Mouse (Mus musculus): ENCODE data around the gene Nxt2. TPM values are rescaled to one million over a fixed set of nuclear protein-coding genes. Genes with fewer than 3 reads are reported as not detected.

Nxt2 gene
- 10 to 100 TPM; 29.1 to 29.8 TPM for total RNA-seq (2021)
- long read RNA-seq, experiment 1, transcript Nxt2-203 (4 exons, 2,484 nt), result major isoform, 50 of 64 reads
- long read RNA-seq, experiment 1, transcript Nxt2-202 (4 exons, 2,538 nt), result minor isoform, 8 of 64 reads
- long read RNA-seq, experiment 1, partial matches to known transcripts, result 0 of 64 reads
- long read RNA-seq, experiment 1, other reads (novel, unspliced or antisense), result 2 of 64 reads
- long read RNA-seq, experiment 2, transcript Nxt2-203 (4 exons, 2,484 nt), result major isoform, 30 of 35 reads
- long read RNA-seq, experiment 2, partial matches to known transcripts, result 0 of 35 reads
- long read RNA-seq, experiment 2, other reads (novel, unspliced or antisense), result 3 of 35 reads

DNA sequence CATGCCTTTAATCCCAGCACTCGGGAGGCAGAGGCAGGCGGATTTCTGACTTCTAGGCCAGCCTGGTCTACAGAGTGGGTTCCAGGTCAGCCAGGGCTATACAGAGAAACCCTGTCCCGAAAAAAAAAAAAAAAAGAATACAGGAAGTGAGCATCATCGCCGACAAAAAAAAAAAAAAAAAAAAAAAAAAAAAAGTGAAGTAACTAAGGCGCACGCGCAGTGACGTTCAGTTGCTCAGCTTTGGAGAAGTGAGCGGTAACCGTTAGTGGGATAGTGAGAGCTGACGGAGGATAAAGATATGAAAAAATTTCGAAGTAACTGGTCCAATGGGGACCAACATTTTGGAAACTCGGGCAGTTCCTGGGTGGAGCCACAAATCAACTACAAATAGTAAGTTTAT lies at the start of gene Nxt2:
TSS of gene Nxt2 (plus strand) at position 229 of the 400 bp plus-strand sequence.
- DNase-seq (ENCODE audit: extremely low spot score in 1 of 2, low spot score in 2 of 2), result no peak
- intact Hi-C loops (cut with DNase I), result loop anchor here (5.0 kb wide), 1 partner anchor 86 kb away; no protein-coding TSS in a partner anchor
- TF ChIP-seq CTCF (IDR thresholded peaks at IDR 0.05), result no peak
- Histone ChIP-seq H3K4me3 (peak within 1 kb of the TSS; percentile 48; the same call in 1 of the 2 replicates), H3K27ac (no peak within 1 kb of the TSS)

DNA sequence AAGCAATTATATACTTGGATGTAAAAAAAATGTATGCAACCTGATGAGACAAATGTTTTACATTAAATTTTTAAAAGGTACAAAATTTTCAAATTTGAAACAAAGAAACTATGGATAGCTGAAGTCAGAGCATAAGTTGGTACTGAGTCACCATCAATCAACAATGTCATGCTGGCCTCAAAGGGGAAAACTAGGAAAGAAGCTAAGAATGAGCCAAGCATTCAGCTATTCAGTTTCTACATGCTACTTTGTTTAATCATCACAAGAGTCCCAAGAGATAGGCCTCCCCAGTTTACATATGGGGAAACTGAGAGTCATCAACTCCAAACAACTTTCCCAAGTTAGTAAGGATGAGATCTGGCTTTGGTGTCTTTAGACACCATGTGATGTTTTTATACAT lies 49.6 kb upstream of the Nxt2 start:
- no peak for DNase-seq (ENCODE audit: extremely low spot score in 1 of 2, low spot score in 2 of 2)
- no peak overlapping the region for H3K4me3 ChIP-seq
- TF ChIP-seq CTCF (IDR thresholded peaks at IDR 0.05), result no peak
- intact Hi-C loops (cut with DNase I), result no loop called here
- H3K27ac ChIP-seq, result no peak overlapping the region

DNA sequence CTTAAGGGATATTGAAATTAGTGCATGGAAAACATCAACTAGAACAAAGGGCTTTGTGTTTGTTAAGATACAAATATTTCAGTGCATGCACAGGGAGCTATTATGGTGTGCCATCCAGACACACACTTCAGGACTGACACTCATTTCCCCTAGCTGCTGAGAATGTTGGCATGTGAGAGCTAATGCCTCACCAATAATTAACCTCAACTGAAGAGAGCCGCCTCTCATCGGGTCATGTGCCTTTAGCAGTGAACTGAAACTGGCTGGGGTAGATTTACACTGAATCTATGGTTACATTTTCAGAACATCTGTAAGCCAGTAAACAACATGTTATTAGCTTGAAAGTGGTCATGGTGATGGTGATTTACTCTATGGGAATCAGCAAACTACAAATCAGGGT lies 44.5 kb upstream of the Nxt2 start:
- no peak overlapping the region for H3K4me3 ChIP-seq
- no peak overlapping the region for H3K27ac ChIP-seq
- TF ChIP-seq CTCF (IDR thresholded peaks at IDR 0.05), result no peak
- DNase-seq (ENCODE audit: extremely low spot score in 1 of 2, low spot score in 2 of 2), result no peak
- intact Hi-C loops (cut with DNase I), result loop anchor here (10.0 kb wide), 1 partner anchor 967 kb away; no protein-coding TSS in a partner anchor

DNA sequence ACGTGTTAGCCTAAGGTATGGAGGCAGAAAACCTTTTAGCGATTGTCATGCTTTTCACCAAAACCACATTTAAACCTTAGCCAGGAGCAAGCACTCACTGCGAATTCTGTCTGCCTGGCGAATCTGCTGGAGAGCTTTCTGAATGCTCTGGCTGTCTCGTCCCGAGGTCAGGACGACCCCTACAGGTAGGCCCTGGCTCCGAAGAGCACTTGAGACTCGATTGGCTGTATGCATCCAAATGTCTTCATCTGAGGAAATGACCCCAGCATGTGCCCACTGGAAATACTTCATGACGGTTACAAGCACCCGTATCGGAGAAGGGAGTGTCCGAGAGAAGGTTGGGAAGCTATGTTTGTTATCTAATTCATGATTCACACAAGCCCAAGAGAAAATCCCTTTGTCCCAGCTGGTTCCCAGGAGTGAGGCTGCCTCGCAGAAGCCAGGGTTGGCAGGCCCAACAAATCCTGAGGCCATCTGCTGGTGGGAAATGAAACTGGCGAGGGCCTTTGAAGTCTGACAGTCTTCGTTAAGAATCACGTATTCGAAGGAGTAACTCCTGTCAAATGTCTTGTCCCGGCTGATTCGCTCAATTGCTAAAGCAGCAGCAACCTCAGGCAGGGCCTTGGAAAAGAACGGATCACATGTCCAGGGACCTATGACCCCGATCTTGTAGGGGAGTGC lies 37.4 kb upstream of the Nxt2 start:
- intact Hi-C loops (cut with DNase I), result loop anchor here (10.0 kb wide), 1 partner anchor 974 kb away; no protein-coding TSS in a partner anchor
- DNase-seq (ENCODE audit: extremely low spot score in 1 of 2, low spot score in 2 of 2), result peak; percentile 22 to 29

DNA sequence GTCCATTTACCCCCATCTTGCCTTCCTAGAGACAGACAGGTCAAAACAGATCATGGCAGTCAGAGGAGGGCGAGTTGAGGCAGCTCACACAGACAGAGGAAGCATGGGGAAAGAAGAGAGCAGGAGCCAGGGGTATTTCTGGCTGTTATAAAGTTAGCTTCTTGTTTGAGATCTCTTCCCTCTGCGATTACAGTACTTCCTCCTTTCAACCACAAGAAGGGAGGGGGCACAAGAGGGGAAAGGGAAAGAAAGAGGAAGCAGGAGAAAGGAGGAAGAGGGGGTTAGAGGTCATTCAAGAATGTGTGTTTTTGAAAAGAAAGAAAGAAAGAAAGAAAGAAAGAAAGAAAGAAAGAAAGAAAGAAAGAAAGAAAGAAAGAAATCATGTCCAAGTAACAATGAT lies 36.2 kb upstream of the Nxt2 start:
- DNase-seq (ENCODE audit: extremely low spot score in 1 of 2, low spot score in 2 of 2), result no peak

More for the DNA sequence above, 37.4 kb upstream of the Nxt2 start:
- Histone ChIP-seq H3K4me3 (no peak overlapping the region), H3K27ac (no peak overlapping the region)
- TF ChIP-seq CTCF (IDR thresholded peaks at IDR 0.05), result peak; percentile 61

DNA sequence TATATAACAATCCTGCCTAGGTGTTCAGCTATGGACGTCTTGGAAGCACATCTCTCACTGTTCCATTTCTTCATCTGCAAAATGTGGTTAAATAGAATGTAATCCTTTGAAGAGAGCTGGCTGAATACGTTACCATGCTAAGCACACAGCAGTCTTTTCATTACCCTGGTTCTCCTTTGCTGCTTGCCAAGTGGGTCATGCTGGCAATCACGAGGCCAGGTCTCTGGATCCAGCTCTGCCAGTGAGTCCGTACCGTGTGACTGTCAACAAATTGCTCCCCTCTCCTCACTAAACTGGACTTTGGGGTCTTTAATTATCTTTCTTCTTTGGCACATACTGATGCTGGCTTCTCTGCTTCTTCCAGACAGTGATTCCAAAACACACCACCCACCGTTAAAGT lies 32.1 kb upstream of the Nxt2 start:
- Histone ChIP-seq H3K27ac (no peak overlapping the region), H3K4me3 (no peak overlapping the region)
- no peak for TF ChIP-seq CTCF (IDR thresholded peaks at IDR 0.05)
- intact Hi-C loops (cut with DNase I), result no loop called here
- DNase-seq (ENCODE audit: extremely low spot score in 1 of 2, low spot score in 2 of 2), result peak in 1 of 2 experiments; percentile 10

More for the DNA sequence above, 36.2 kb upstream of the Nxt2 start:
- intact Hi-C loops (cut with DNase I), result no loop called here
- H3K27ac ChIP-seq, result no peak overlapping the region
- no peak overlapping the region for H3K4me3 ChIP-seq
- TF ChIP-seq CTCF (IDR thresholded peaks at IDR 0.05), result no peak

DNA sequence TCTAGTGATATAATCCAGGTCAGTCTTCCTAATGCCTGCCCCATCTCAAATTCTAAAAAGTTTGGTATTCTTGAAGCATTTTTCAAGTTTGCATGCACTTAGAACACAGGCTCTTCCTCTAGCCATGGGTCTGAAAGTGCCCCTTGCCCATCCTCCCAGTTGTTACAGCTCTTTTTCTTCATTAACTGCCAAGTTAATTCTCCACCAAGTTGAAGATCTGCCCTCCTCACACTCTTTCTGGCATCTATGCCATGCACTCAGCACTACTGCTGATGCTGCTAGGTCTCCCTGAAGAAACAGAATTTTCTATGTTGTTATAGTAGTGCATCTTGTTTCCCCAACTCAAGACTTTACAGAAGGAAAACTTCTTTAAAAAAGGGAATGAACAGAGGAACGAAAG lies 31.0 kb upstream of the Nxt2 start:
- no peak for DNase-seq (ENCODE audit: extremely low spot score in 1 of 2, low spot score in 2 of 2)
- intact Hi-C loops (cut with DNase I), result no loop called here
- TF ChIP-seq CTCF (IDR thresholded peaks at IDR 0.05), result no peak
- Histone ChIP-seq H3K27ac (no peak overlapping the region), H3K4me3 (no peak overlapping the region)

DNA sequence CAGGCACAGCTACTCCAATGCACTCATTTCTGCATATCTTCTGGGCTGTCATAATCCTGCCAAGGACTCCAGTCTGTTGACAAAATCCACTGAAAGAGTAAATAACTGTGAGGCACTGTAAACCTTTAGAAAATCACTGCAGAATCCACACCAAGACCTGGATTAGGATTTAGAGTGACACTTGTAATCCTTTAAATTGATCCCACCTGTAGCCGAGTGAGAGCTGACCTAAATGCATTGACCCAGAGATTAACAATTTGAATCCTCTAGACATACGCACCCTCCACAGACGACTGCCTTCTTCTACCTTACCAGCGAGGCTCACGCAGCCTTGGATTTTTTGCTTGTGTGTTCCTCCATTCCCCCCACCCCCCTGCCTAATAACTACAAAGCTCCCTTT lies 29.7 kb upstream of the Nxt2 start, which contains the start of gene Gucy2f:
TSS of gene Gucy2f (minus strand) at position 101 of the 400 bp plus-strand sequence.
- no peak for TF ChIP-seq CTCF (IDR thresholded peaks at IDR 0.05)
- Histone ChIP-seq H3K27ac (no peak within 1 kb of the TSS), H3K4me3 (no peak within 1 kb of the TSS)
- intact Hi-C loops (cut with DNase I), result no loop called here
- no peak for DNase-seq (ENCODE audit: extremely low spot score in 1 of 2, low spot score in 2 of 2)

DNA sequence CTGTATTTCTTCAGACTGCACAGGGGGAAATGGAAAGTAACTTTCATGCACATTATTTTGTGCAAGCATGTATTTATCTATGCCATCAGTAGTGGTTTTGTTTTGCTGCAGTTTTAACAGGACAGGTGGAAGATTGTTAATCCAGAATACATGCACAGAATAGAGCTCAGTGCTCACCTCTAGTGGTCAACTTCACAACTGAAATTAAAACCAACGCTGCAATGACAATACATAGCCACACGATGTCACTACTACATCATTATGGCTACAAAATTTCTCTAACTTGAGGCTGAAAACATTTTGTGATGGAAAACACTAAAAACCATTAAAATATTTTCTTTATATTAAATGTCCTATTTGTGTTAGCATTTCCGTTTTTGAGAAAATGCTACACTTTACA lies 26.3 kb upstream of the Nxt2 start:
- peak; percentile 98 for TF ChIP-seq CTCF (IDR thresholded peaks at IDR 0.05)
- peak; percentile 28 to 31 for DNase-seq (ENCODE audit: extremely low spot score in 1 of 2, low spot score in 2 of 2)
- intact Hi-C loops (cut with DNase I), result loop anchor here (1.0 to 10.0 kb wide), 2 partner anchors 114 to 605 kb away; no protein-coding TSS in a partner anchor
- Histone ChIP-seq H3K27ac (no peak overlapping the region), H3K4me3 (no peak overlapping the region)

DNA sequence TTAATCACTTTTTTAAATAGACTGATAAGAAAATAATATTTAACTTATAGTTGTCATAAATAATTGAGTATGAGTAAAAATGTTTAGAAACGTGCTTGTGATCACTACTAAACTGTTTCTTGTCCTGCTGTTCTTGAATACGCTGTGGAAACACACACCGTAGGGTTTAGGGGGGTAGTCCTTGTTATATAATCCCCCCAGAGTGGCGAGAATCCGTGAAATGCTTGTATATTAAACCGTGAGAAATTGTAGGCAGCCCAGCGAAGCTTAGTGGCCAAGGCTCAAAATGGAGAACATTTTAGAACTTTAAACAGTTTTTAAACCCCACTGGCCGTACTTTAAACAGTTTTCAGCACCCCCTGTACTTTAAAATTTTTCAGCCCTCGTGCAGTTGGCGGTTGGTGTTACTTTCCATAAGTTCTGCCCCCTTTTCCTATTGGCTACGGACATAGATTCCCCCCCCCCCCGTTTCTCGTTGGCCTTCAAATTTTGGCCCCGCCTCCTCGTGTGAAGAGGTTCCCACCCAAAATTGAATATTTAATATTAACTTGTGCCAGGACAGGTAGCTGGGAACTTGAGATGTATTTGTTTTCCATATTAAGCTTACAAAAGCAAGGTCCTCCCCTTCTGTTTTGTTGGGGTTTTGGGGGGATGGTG lies 956 bp downstream of the Nxt2 start:
- Histone ChIP-seq H3K27ac (peak overlapping the region; percentile 80; the same call in 1 of the 2 replicates), H3K4me3 (peak overlapping the region; percentile 48)
- no peak for DNase-seq (ENCODE audit: extremely low spot score in 1 of 2, low spot score in 2 of 2)
- intact Hi-C loops (cut with DNase I), result loop anchor here (5.0 kb wide), 1 partner anchor 85 kb away; no protein-coding TSS in a partner anchor
- TF ChIP-seq CTCF (IDR thresholded peaks at IDR 0.05), result no peak

DNA sequence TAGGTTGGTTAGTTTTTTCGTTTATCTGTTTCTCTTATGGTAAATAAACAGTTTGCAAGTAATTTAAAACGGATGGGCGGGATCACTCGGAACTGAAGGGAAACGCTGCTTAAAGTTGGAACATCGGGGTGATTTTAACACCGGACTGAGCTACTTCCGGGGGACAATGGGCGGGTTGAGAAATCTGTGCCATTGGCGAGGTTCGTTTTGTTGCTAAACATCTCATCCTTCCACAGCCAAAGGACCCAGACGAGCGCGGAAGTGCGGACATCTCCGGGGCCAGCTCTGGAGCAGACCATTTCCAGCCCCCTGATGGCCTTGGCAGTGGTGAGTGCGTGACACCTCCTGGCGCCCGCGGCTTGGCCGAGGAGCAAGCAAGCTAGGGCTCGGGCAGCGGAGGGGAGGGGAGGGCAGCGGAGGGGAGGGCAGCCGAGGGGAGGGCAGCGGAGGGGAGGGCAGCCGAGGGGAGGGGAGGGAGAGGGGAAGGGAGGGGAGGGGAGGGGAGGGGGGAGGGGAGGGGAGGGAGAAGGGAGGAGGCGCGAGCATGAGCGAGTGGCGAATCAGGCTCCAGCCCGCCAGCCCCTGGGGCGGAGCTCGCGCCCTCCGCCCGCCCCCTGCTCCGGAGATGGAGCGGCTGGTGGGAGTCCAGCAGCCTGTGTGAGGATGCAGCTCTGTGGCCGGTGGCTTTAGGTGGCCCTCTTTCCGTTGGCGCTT lies 1.6 kb downstream of the Nxt2 start:
- TF ChIP-seq CTCF (IDR thresholded peaks at IDR 0.05), result no peak
- intact Hi-C loops (cut with DNase I), result loop anchor here (5.0 kb wide), 1 partner anchor 84 kb away; no protein-coding TSS in a partner anchor
- Histone ChIP-seq H3K27ac (peak overlapping the region; percentile 83), H3K4me3 (peak overlapping the region; percentile 48)
- peak; percentile 62 to 77 for DNase-seq (ENCODE audit: extremely low spot score in 1 of 2, low spot score in 2 of 2)
